Mouse (Mus musculus): Measurements from ENCODE around the gene Thsd7b. TPM values are rescaled to one million over a fixed set of nuclear protein-coding genes. Genes with fewer than 3 reads are reported as not detected.

Thsd7b gene
- polyA plus RNA-seq, 1 experiment from 2014 or later, result 0.69 TPM

- 92% methylated on average over 2 of the region's 2 CpGs for WGBS
- Histone ChIP-seq H3K9me3 (ENCODE audit: control insufficient read depth, low read length) (no peaks in the 10 kb centered on the region), H3K9ac (ENCODE audit: low read depth, low read length) (no peak overlapping the region), H3K4me1 (ENCODE audit: control insufficient read depth, insufficient read depth, low read length) (no peaks in the 10 kb centered on the region), H3K27me3 (ENCODE audit: control insufficient read depth, insufficient read depth, low read length) (no peaks in the 10 kb centered on the region), H3K4me2 (replicated peaks; ENCODE audit: low read depth, low read length) (no peak overlapping the region), H3K27ac (ENCODE audit: low read depth, low read length) (no peak overlapping the region), H3K4me3 (ENCODE audit: low read length) (no peak overlapping the region), H3K36me3 (ENCODE audit: control insufficient read depth, insufficient read depth, low read length) (no peaks in the 10 kb centered on the region)
- ATAC-seq (ENCODE audit: low FRiP score, low TSS enrichment), result no peak
Observed at GRCm38 (mm10) chr1:129731991-129732390, 458.9 kb downstream of the Thsd7b start.

DNA sequence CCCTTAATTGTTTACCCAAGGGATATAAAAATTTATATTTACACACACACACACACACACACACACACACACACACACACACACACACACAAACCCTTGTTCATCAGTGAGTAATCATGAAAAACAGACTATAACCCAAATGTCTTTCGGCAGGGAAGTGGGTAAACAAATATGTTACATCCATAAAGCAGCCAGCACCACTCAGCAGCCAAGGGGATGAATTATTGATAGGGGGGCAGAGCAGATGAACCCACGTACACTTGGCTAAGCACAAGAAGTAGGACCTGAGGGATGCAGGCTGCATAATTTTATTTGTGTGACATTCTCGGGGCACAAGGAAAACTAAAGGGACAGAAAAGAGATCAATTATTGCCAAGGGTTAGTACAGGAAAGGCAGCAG is 474.5 kb downstream of the Thsd7b start:
- no peak overlapping the region for H3K4me3 ChIP-seq (ENCODE audit: low read length)
- no peaks in the 10 kb centered on the region for H3K36me3 ChIP-seq (ENCODE audit: control insufficient read depth, insufficient read depth, low read length)
- no peak overlapping the region for H3K4me2 ChIP-seq (replicated peaks; ENCODE audit: low read depth, low read length)
- no peak overlapping the region for H3K27ac ChIP-seq (ENCODE audit: low read depth, low read length)
- H3K4me1 ChIP-seq (ENCODE audit: control insufficient read depth, insufficient read depth, low read length), result no peaks in the 10 kb centered on the region
- WGBS, result 47% methylated on average over 3 of the region's 3 CpGs
- ATAC-seq (ENCODE audit: low FRiP score, low TSS enrichment), result no peak
- no peak overlapping the region for H3K9ac ChIP-seq (ENCODE audit: low read depth, low read length)
- no peaks in the 10 kb centered on the region for H3K9me3 ChIP-seq (ENCODE audit: control insufficient read depth, low read length)
- H3K27me3 ChIP-seq (ENCODE audit: control insufficient read depth, insufficient read depth, low read length), result no peaks in the 10 kb centered on the region

DNA sequence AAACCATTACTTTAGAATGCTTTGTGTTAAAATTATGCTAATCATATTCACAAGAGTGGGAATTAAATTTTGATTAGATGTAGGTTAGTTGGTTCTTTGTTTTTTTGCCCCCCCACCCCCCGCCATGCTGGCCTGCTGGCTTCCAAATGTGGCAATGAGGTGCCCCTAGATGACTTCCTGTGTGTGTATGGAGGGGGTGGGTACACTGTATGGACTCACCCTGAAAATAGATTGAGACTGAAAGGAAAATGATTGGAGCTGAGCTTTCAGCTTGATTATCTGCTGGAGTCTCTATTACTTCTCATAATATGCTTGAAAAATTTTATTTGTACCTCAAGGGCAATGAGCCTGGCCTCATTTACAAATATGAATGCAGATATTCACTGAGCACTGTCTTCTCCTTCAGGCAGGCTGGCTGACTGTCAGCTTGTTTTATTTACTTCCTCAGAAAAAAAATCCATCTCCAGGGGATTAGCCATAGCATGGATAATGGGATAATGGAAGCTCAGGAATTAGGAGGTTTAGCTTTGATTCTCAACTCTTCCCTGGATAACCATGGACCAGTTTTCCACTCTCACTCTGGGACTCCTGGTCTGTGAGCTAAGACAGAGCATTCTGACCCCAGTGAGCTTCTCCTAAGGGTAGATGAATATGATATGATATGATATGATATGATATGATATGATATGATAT is 483.6 kb downstream of the Thsd7b start:
- H3K4me3 ChIP-seq (ENCODE audit: low read length), result no peak overlapping the region
- no peak for ATAC-seq (ENCODE audit: low FRiP score, low TSS enrichment)
- no peaks in the 10 kb centered on the region for H3K27me3 ChIP-seq (ENCODE audit: control insufficient read depth, insufficient read depth, low read length)
- H3K27ac ChIP-seq (ENCODE audit: low read depth, low read length), result no peak overlapping the region
- no peak overlapping the region for H3K9ac ChIP-seq (ENCODE audit: low read depth, low read length)
- no peak overlapping the region for H3K4me2 ChIP-seq (replicated peaks; ENCODE audit: low read depth, low read length)
- H3K4me1 ChIP-seq (ENCODE audit: control insufficient read depth, insufficient read depth, low read length), result no peaks in the 10 kb centered on the region
- no peaks in the 10 kb centered on the region for H3K36me3 ChIP-seq (ENCODE audit: control insufficient read depth, insufficient read depth, low read length)
- no peaks in the 10 kb centered on the region for H3K9me3 ChIP-seq (ENCODE audit: control insufficient read depth, low read length)
- 92% methylated on average over 1 of the region's 1 CpGs for WGBS

- Histone ChIP-seq H3K9ac (ENCODE audit: low read depth, low read length) (no peak overlapping the region), H3K4me2 (replicated peaks; ENCODE audit: low read depth, low read length) (no peak overlapping the region), H3K9me3 (ENCODE audit: control insufficient read depth, low read length) (no peaks in the 10 kb centered on the region), H3K36me3 (ENCODE audit: control insufficient read depth, insufficient read depth, low read length) (no peaks in the 10 kb centered on the region), H3K4me3 (ENCODE audit: low read length) (no peak overlapping the region), H3K27me3 (ENCODE audit: control insufficient read depth, insufficient read depth, low read length) (no peaks in the 10 kb centered on the region), H3K27ac (ENCODE audit: low read depth, low read length) (no peak overlapping the region), H3K4me1 (ENCODE audit: control insufficient read depth, insufficient read depth, low read length) (no peaks in the 10 kb centered on the region)
- WGBS, result 84% methylated on average over 1 of the region's 1 CpGs
- ATAC-seq (ENCODE audit: low FRiP score, low TSS enrichment), result no peak
Observed at GRCm38 (mm10) chr1:129759003-129759402, 485.9 kb downstream of the Thsd7b start.

DNA sequence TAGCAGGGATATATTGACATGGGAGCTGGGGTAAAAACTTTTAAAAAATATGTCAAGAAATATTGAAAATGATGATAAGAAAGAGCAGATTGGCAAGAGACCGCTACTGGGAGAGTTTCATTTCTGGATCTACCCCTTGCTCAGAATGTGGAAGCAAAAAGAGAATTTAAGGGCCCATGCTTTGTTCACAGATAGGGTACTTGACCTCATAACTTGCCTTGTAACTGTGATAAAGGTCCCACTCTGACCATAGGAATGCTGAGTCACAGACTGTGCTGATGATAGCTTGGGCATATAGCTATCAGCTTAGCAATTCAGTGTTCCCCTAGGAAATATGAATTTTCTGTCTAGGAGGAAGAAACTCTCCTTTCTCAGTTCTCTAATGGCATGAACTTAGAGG is 488.1 kb downstream of the Thsd7b start:
- no peak for ATAC-seq (ENCODE audit: low FRiP score, low TSS enrichment)
- Histone ChIP-seq H3K4me1 (ENCODE audit: control insufficient read depth, insufficient read depth, low read length) (no peaks in the 10 kb centered on the region), H3K27me3 (ENCODE audit: control insufficient read depth, insufficient read depth, low read length) (no peaks in the 10 kb centered on the region), H3K9ac (ENCODE audit: low read depth, low read length) (no peak overlapping the region), H3K27ac (ENCODE audit: low read depth, low read length) (no peak overlapping the region), H3K4me2 (replicated peaks; ENCODE audit: low read depth, low read length) (no peak overlapping the region), H3K36me3 (ENCODE audit: control insufficient read depth, insufficient read depth, low read length) (no peaks in the 10 kb centered on the region), H3K4me3 (ENCODE audit: low read length) (no peak overlapping the region), H3K9me3 (ENCODE audit: control insufficient read depth, low read length) (no peaks in the 10 kb centered on the region)
- 88% methylated on average over 1 of the region's 1 CpGs for WGBS

- WGBS, result 56% methylated on average over 2 of the region's 2 CpGs
- Histone ChIP-seq H3K9ac (ENCODE audit: low read depth, low read length) (no peak overlapping the region), H3K4me3 (ENCODE audit: low read length) (no peak overlapping the region), H3K27me3 (ENCODE audit: control insufficient read depth, insufficient read depth, low read length) (no peaks in the 10 kb centered on the region), H3K4me2 (replicated peaks; ENCODE audit: low read depth, low read length) (no peak overlapping the region), H3K36me3 (ENCODE audit: control insufficient read depth, insufficient read depth, low read length) (no peaks in the 10 kb centered on the region), H3K27ac (ENCODE audit: low read depth, low read length) (no peak overlapping the region), H3K4me1 (ENCODE audit: control insufficient read depth, insufficient read depth, low read length) (no peaks in the 10 kb centered on the region), H3K9me3 (ENCODE audit: control insufficient read depth, low read length) (no peaks in the 10 kb centered on the region)
- ATAC-seq (ENCODE audit: low FRiP score, low TSS enrichment), result no peak
Observed at GRCm38 (mm10) chr1:129764748-129765147, 491.6 kb downstream of the Thsd7b start.

- no peaks in the 10 kb centered on the region for H3K36me3 ChIP-seq (ENCODE audit: control insufficient read depth, insufficient read depth, low read length)
- WGBS, result 88% methylated on average over 5 of the region's 5 CpGs
- no peaks in the 10 kb centered on the region for H3K9me3 ChIP-seq (ENCODE audit: control insufficient read depth, low read length)
Observed at GRCm38 (mm10) chr1:129777055-129777454, 504.0 kb downstream of the Thsd7b start.

DNA sequence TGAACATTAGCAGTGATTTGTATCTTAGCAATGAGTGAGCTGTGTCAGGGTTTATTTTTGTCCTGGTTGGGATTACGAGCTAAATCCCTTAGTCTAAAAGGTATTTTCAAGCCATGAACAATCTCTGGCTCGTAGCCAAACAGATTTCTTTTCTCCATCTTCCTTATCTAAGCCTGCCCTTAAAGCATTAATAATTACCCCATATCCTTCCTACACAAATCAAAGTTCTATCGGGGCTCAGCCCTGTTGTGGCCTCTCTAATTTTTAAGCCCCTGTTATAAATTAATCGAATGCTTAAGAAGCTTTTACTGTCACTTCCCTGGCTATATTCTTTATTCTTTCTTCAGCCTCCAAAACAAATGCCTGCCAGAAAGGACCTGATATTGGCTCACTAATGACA is 506.4 kb downstream of the Thsd7b start:
- no peaks in the 10 kb centered on the region for H3K27me3 ChIP-seq (ENCODE audit: control insufficient read depth, insufficient read depth, low read length)
- no peak overlapping the region for H3K4me2 ChIP-seq (replicated peaks; ENCODE audit: low read depth, low read length)
- no peaks in the 10 kb centered on the region for H3K36me3 ChIP-seq (ENCODE audit: control insufficient read depth, insufficient read depth, low read length)
- no peak for ATAC-seq (ENCODE audit: low FRiP score, low TSS enrichment)
- 44% methylated on average over 4 of the region's 4 CpGs for WGBS
- no peak overlapping the region for H3K4me3 ChIP-seq (ENCODE audit: low read length)
- no peaks in the 10 kb centered on the region for H3K4me1 ChIP-seq (ENCODE audit: control insufficient read depth, insufficient read depth, low read length)
- no peaks in the 10 kb centered on the region for H3K9me3 ChIP-seq (ENCODE audit: control insufficient read depth, low read length)
- H3K9ac ChIP-seq (ENCODE audit: low read depth, low read length), result no peak overlapping the region
- no peak overlapping the region for H3K27ac ChIP-seq (ENCODE audit: low read depth, low read length)

More at GRCm38 (mm10) chr1:129777055-129777454, 504.0 kb downstream of the Thsd7b start:
- H3K4me2 ChIP-seq (replicated peaks; ENCODE audit: low read depth, low read length), result no peak overlapping the region
- no peak overlapping the region for H3K9ac ChIP-seq (ENCODE audit: low read depth, low read length)
- H3K27ac ChIP-seq (ENCODE audit: low read depth, low read length), result no peak overlapping the region
- H3K4me3 ChIP-seq (ENCODE audit: low read length), result no peak overlapping the region
- ATAC-seq (ENCODE audit: low FRiP score, low TSS enrichment), result no peak
- no peaks in the 10 kb centered on the region for H3K4me1 ChIP-seq (ENCODE audit: control insufficient read depth, insufficient read depth, low read length)
- H3K27me3 ChIP-seq (ENCODE audit: control insufficient read depth, insufficient read depth, low read length), result no peaks in the 10 kb centered on the region

GRCm38 (mm10) chr1:129780589-129780988 is 507.5 kb downstream of the Thsd7b start:
- no peak overlapping the region for H3K9ac ChIP-seq (ENCODE audit: low read depth, low read length)
- H3K27ac ChIP-seq (ENCODE audit: low read depth, low read length), result no peak overlapping the region
- H3K9me3 ChIP-seq (ENCODE audit: control insufficient read depth, low read length), result no peaks in the 10 kb centered on the region
- no peak overlapping the region for H3K4me2 ChIP-seq (replicated peaks; ENCODE audit: low read depth, low read length)
- WGBS, result 70% methylated on average over 1 of the region's 1 CpGs
- H3K4me1 ChIP-seq (ENCODE audit: control insufficient read depth, insufficient read depth, low read length), result no peaks in the 10 kb centered on the region
- no peaks in the 10 kb centered on the region for H3K27me3 ChIP-seq (ENCODE audit: control insufficient read depth, insufficient read depth, low read length)
- no peak overlapping the region for H3K4me3 ChIP-seq (ENCODE audit: low read length)
- H3K36me3 ChIP-seq (ENCODE audit: control insufficient read depth, insufficient read depth, low read length), result no peaks in the 10 kb centered on the region
- ATAC-seq (ENCODE audit: low FRiP score, low TSS enrichment), result no peak
